In the genomic region with DNA sequence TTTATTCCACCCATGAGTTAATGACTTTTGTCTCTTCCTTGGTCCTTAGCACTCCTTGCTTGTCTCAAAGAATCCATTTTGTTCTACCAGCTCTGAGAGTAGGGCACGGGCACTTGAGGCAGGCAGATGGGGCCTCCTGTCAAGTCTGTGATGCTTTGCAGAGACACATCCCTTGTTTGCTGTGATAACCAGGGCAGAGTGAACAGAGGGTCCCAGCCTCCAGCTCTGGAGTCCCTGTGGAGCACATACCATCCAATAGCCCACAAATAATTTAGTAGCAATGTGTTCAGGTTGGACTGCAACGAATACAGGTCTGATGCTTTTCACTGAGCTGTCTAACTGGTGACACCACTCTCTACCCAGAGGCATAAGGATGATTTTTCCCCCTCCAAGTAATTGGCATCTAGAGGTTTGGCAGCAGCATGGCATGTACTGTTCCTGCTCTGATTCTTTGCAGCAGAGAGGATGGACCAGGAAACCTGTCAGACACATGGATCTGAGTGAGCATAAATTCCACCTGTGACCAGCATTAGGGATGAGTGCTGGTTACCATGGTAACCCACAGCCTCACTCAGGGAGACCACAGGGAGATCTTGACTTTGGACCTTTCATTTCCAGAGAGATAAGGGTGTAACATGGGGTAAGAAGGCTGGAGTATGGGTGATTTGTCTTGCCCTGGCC, we compare ENCODE assay signal across 17 mouse cellular contexts.
DNase-seq lines count a peak whose midpoint lies in the region; ATAC-seq and TF ChIP-seq lines count a peak whose summit lies in the region.
"Had no signal": no experiment of that assay in that cellular context is flagged by ENCODE, and none has a peak within 500 bp of the region (broad histone marks: within the 10 kb centered on the region; RNA-seq: fewer than 3 reads in every experiment).

No protein-coding gene starts in this region.

- peak; percentile 24; the same call in 1 of the 2 replicates for ATAC-seq in frontal cortex, adult (ENCODE audit: low TSS enrichment)
- ATAC-seq in midbrain, embryonic 11.5 days (ENCODE audit: low FRiP score): no peak
- peak; percentile 72 for ATAC-seq in hindbrain, postnatal 0 days
- ATAC-seq: liver, embryonic 12.5 days had no signal

- H3K27ac ChIP-seq in midbrain, embryonic 11.5 days (ENCODE audit: low read depth, low read length): no peak overlapping the region
- no peak overlapping the region for H3K27ac ChIP-seq in midbrain, embryonic 10.5 days (replicated peaks)
- H3K27ac ChIP-seq in hindbrain, postnatal 0 days: peak overlapping the region; percentile 23; the same call in 1 of the 2 replicates
- H3K27ac ChIP-seq: heart, embryonic 15.5 days; kidney, embryonic 15.5 days; liver, embryonic 12.5 days; lung, embryonic 15.5 days had no signal

- H3K4me1 ChIP-seq in midbrain, embryonic 11.5 days (ENCODE audit: control insufficient read depth, insufficient read depth, low read length): no peaks in the 10 kb centered on the region
- no peaks in the 10 kb centered on the region for H3K4me1 ChIP-seq in midbrain, embryonic 10.5 days
- peaks cover 9% of the 10 kb centered on the region; the same call in 1 of the 2 replicates for H3K4me1 ChIP-seq in hindbrain, postnatal 0 days (ENCODE audit: insufficient read depth, low read length)
- H3K4me1 ChIP-seq: heart, embryonic 15.5 days; kidney, embryonic 15.5 days; liver, embryonic 12.5 days; lung, embryonic 15.5 days had no signal

- DNase-seq in frontal cortex, adult 2 months (ENCODE audit: extremely low spot score in 1 of 2, low spot score in 1 of 2): no peak
- DNase-seq in midbrain, embryonic 11.5 days (ENCODE audit: low spot score, missing footprints): peak; percentile 53
- DNase-seq in midbrain, embryonic 10.5 days (ENCODE audit: low spot score): no peak
- peak; percentile 43 for DNase-seq in hindbrain, postnatal 0 days (ENCODE audit: low spot score)
- peak; percentile 22 for DNase-seq in retina, postnatal 1 day
- DNase-seq in natural killer cell, adult 2 months (ENCODE audit: low spot score in 2 of 2): no peak
- no peak for DNase-seq in heart, postnatal 10 days
- DNase-seq: B cell, adult 2 months; cerebellum, adult 8-10 months; embryo, embryonic 11 days; left cerebral cortex, postnatal 4 days had no signal

- intact Hi-C loops in heart, postnatal 10 days (cut with DNase I): no loop called here

- no peak overlapping the region for H3K9ac ChIP-seq in midbrain, embryonic 11.5 days (ENCODE audit: low read length)
- no peak overlapping the region for H3K9ac ChIP-seq in hindbrain, postnatal 0 days (replicated peaks; ENCODE audit: low read length)
- H3K9ac ChIP-seq: heart, embryonic 15.5 days; kidney, embryonic 15.5 days; liver, embryonic 12.5 days; lung, embryonic 15.5 days had no signal

- WGBS in midbrain, embryonic 11.5 days: 67% methylated on average over 2 of the region's 2 CpGs
- 78% methylated on average over 2 of the region's 2 CpGs for WGBS in midbrain, embryonic 10.5 days
- 44% methylated on average over 2 of the region's 2 CpGs for WGBS in hindbrain, postnatal 0 days

- TF ChIP-seq CTCF in hindbrain, postnatal 0 days (IDR thresholded peaks at IDR 0.05; ENCODE audit: low read depth): no peak

- H3K9me3 ChIP-seq in midbrain, embryonic 11.5 days (ENCODE audit: control insufficient read depth, low read length): no peaks in the 10 kb centered on the region
- H3K9me3 ChIP-seq in midbrain, embryonic 10.5 days (replicated peaks): no peaks in the 10 kb centered on the region
- H3K9me3 ChIP-seq in hindbrain, postnatal 0 days (ENCODE audit: low read length): no peaks in the 10 kb centered on the region
- H3K9me3 ChIP-seq: heart, embryonic 15.5 days; kidney, embryonic 15.5 days; lung, embryonic 15.5 days had no signal

- no peak overlapping the region for H3K4me2 ChIP-seq in midbrain, embryonic 11.5 days
- H3K4me2 ChIP-seq in hindbrain, postnatal 0 days (ENCODE audit: low read depth, low read length): no peak overlapping the region
- H3K4me2 ChIP-seq: heart, embryonic 15.5 days; kidney, embryonic 15.5 days; liver, embryonic 12.5 days; lung, embryonic 15.5 days had no signal

- no peaks in the 10 kb centered on the region for H3K27me3 ChIP-seq in midbrain, embryonic 11.5 days (ENCODE audit: control insufficient read depth, insufficient read depth, low read length)
- no peaks in the 10 kb centered on the region for H3K27me3 ChIP-seq in midbrain, embryonic 10.5 days (ENCODE audit: low read depth, poor library complexity, severe bottlenecking)
- no peaks in the 10 kb centered on the region for H3K27me3 ChIP-seq in hindbrain, postnatal 0 days (ENCODE audit: insufficient read depth, low read length)
- H3K27me3 ChIP-seq: heart, embryonic 15.5 days; kidney, embryonic 15.5 days; liver, embryonic 12.5 days; lung, embryonic 15.5 days had no signal

- H3K4me3 ChIP-seq in midbrain, embryonic 11.5 days (ENCODE audit: low read depth, low read length): no peak overlapping the region
- no peak overlapping the region for H3K4me3 ChIP-seq in midbrain, embryonic 10.5 days
- H3K4me3 ChIP-seq in hindbrain, postnatal 0 days (ENCODE audit: low read length): no peak overlapping the region
- H3K4me3 ChIP-seq: heart, embryonic 15.5 days; kidney, embryonic 15.5 days; liver, embryonic 12.5 days; lung, embryonic 15.5 days; myocyte had no signal

- H3K36me3 ChIP-seq in midbrain, embryonic 11.5 days (ENCODE audit: control insufficient read depth, insufficient read depth, low read length): no peaks in the 10 kb centered on the region
- H3K36me3 ChIP-seq in midbrain, embryonic 10.5 days: no peaks in the 10 kb centered on the region
- no peaks in the 10 kb centered on the region for H3K36me3 ChIP-seq in hindbrain, postnatal 0 days (ENCODE audit: insufficient read depth, low read length)
- H3K36me3 ChIP-seq: heart, embryonic 15.5 days; kidney, embryonic 15.5 days; liver, embryonic 12.5 days; lung, embryonic 15.5 days had no signal

Comparison
In these comparisons a context has a peak if more than half of its experiments do, and no peak if none do; other contexts are left out.
1. DNase-seq: peak in midbrain, embryonic 11.5 days (single experiment), hindbrain, postnatal 0 days (single experiment) and retina, postnatal 1 day (single experiment); none in frontal cortex, adult 2 months (0 of 2), midbrain, embryonic 10.5 days (single experiment), natural killer cell, adult 2 months (0 of 2) and heart, postnatal 10 days (0 of 2).